Mouse (Mus musculus): ENCODE results near the gene Chga.

Chga gene

GRCm38 (mm10) chr12:102554721-102555516, at the start of gene Chga:
TSS of gene Chga (plus strand) at chr12:102554969.
- DNase-seq (ENCODE audit: low read depth, low spot score), result peak; percentile 57

GRCm38 (mm10) chr12:102505131-102505713, 49.5 kb upstream of the Chga start:
- no peak for DNase-seq (ENCODE audit: low read depth, low spot score)

- DNase-seq (ENCODE audit: low read depth, low spot score), result no peak
Observed at GRCm38 (mm10) chr12:102505949-102506348, 48.8 kb upstream of the Chga start.

GRCm38 (mm10) chr12:102511363-102511762, 43.4 kb upstream of the Chga start:
- DNase-seq (ENCODE audit: low read depth, low spot score), result no peak

- DNase-seq (ENCODE audit: low read depth, low spot score), result no peak
Observed at GRCm38 (mm10) chr12:102514151-102514550, 40.6 kb upstream of the Chga start.

- DNase-seq (ENCODE audit: low read depth, low spot score), result no peak
Observed at GRCm38 (mm10) chr12:102514751-102515150, 40.0 kb upstream of the Chga start.

GRCm38 (mm10) chr12:102516151-102516550, 38.6 kb upstream of the Chga start:
- no peak for DNase-seq (ENCODE audit: low read depth, low spot score)

GRCm38 (mm10) chr12:102517647-102518046, 37.1 kb upstream of the Chga start:
- no peak for DNase-seq (ENCODE audit: low read depth, low spot score)

- no peak for DNase-seq (ENCODE audit: low read depth, low spot score)
Observed at GRCm38 (mm10) chr12:102519929-102520720, 34.6 kb upstream of the Chga start.

- no peak for DNase-seq (ENCODE audit: low read depth, low spot score)
Observed at GRCm38 (mm10) chr12:102521777-102522319, 32.9 kb upstream of the Chga start.

GRCm38 (mm10) chr12:102524216-102524615, 30.6 kb upstream of the Chga start:
- no peak for DNase-seq (ENCODE audit: low read depth, low spot score)

- peak; percentile 25 for DNase-seq (ENCODE audit: low read depth, low spot score)
Observed at GRCm38 (mm10) chr12:102524760-102525159, 30.0 kb upstream of the Chga start.

- no peak for DNase-seq (ENCODE audit: low read depth, low spot score)
Observed at GRCm38 (mm10) chr12:102527989-102528388, 26.8 kb upstream of the Chga start.

- DNase-seq (ENCODE audit: low read depth, low spot score), result no peak
Observed at GRCm38 (mm10) chr12:102535796-102536195, 19.0 kb upstream of the Chga start.

GRCm38 (mm10) chr12:102540278-102540677, 14.5 kb upstream of the Chga start:
- no peak for DNase-seq (ENCODE audit: low read depth, low spot score)

GRCm38 (mm10) chr12:102541168-102541567, 13.6 kb upstream of the Chga start:
- no peak for DNase-seq (ENCODE audit: low read depth, low spot score)

- no peak for DNase-seq (ENCODE audit: low read depth, low spot score)
Observed at GRCm38 (mm10) chr12:102545122-102545521, 9.6 kb upstream of the Chga start.

- peak; percentile 84 for DNase-seq (ENCODE audit: low read depth, low spot score)
Observed at GRCm38 (mm10) chr12:102550529-102550928, 4.2 kb upstream of the Chga start.

- DNase-seq (ENCODE audit: low read depth, low spot score), result no peak
Observed at GRCm38 (mm10) chr12:102551186-102551585, 3.6 kb upstream of the Chga start.

- DNase-seq (ENCODE audit: low read depth, low spot score), result no peak
Observed at GRCm38 (mm10) chr12:102552001-102552400, 2.8 kb upstream of the Chga start.

- DNase-seq (ENCODE audit: low read depth, low spot score), result no peak
Observed at GRCm38 (mm10) chr12:102553705-102554275, 979 bp upstream of the Chga start.

GRCm38 (mm10) chr12:102555850-102556249, 1.1 kb downstream of the Chga start:
- no peak for DNase-seq (ENCODE audit: low read depth, low spot score)

Data from CD4-positive, CD25-positive, alpha-beta regulatory T cell, adult 2 months (primary cell).